Mouse (Mus musculus): ENCODE results near the gene Phactr3. TPM values are rescaled to one million over a fixed set of nuclear protein-coding genes. Genes with fewer than 3 reads are reported as not detected.

The Phactr3 gene
- polyA plus RNA-seq, 1 experiment from 2014 or later: not detected

DNA sequence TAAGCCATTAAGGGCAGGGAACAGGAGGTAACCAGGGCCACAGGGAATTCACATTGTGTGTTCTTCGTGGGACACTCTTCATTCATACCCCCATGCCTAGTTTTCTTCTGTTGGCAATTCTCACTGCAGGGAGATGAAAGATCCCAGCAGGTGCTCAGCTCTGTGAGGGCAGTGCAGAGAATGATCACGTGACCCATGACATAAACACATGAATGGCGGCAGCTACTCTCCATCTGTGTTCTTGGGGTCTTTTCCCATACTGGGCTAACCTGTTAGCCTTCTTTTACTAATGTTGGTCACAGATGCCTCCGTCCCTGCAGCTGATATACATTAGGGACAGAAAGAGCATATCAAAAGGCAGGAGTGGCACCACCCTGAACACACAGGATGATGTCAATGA is 16.9 kb downstream of the Phactr3 start:
- in situ Hi-C loops (cut with MboI; ENCODE audit: low pct_unique_long_range_greater_than_20kb): no loop called here
- ChIA-PET CTCF (no interaction called here), POLR2A (no interaction called here)
- TF ChIP-seq CTCF (IDR thresholded peaks at IDR 0.05): no peak
- DNase-seq (ENCODE audit: low read depth, low spot score) (no peak), ATAC-seq (no peak)
- H3K27me3 ChIP-seq: peaks cover 7% of the 10 kb centered on the region

DNA sequence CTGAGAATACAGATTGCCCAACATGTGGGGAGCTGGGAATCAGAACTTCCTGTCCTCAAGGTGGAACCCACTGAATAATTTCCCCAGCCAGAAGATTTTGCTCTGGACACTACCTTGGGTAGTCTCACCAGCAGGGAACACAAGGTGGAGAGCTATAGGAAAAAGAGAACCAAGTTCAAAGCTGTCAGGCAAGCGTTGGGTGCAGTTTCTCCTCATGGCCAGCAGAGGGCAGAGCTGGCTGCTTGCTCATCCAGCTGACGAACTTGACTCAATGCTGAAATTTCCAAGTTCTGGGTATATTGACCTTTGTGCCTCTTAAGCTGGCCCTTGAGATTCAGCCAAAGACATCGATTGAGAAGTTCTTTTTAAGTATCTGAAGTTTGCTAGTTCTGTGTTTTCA is 18.7 kb downstream of the Phactr3 start:
- ChIA-PET CTCF (interaction anchor here (1.0 to 1.8 kb wide), 6 partner anchors 11 to 201 kb away, joined by 3 to 6 read pairs (median 4); no protein-coding TSS in a partner anchor), POLR2A (no interaction called here)
- DNase-seq (ENCODE audit: low read depth, low spot score) (no peak), ATAC-seq (no peak)
- in situ Hi-C loops (cut with MboI; ENCODE audit: low pct_unique_long_range_greater_than_20kb): no loop called here
- H3K27me3 ChIP-seq: peaks cover 13% of the 10 kb centered on the region
- peak; percentile 84 for TF ChIP-seq CTCF (IDR thresholded peaks at IDR 0.05)

- ChIA-PET CTCF (no interaction called here), POLR2A (no interaction called here)
- peaks cover 22% of the 10 kb centered on the region for H3K27me3 ChIP-seq
- no peak for ATAC-seq
- DNase-seq (ENCODE audit: low read depth, low spot score): no peak
- TF ChIP-seq CTCF (IDR thresholded peaks at IDR 0.05): no peak
- in situ Hi-C loops (cut with MboI; ENCODE audit: low pct_unique_long_range_greater_than_20kb): no loop called here
These were observed 22.7 kb downstream of the Phactr3 start for GRCm38 (mm10) chr2:178141489-178141922.

- in situ Hi-C loops (cut with MboI; ENCODE audit: low pct_unique_long_range_greater_than_20kb): no loop called here
- H3K27me3 ChIP-seq: peaks cover 22% of the 10 kb centered on the region
- no peak for DNase-seq (ENCODE audit: low read depth, low spot score)
- POLR2A ChIA-PET: no interaction called here
- ATAC-seq: no peak
- CTCF ChIA-PET: interaction anchor here (1.2 kb wide), 1 partner anchor 15 kb away, joined by 3 read pairs; no protein-coding TSS in a partner anchor
- no peak for TF ChIP-seq CTCF (IDR thresholded peaks at IDR 0.05)
These were observed 23.7 kb downstream of the Phactr3 start for GRCm38 (mm10) chr2:178142291-178143023.

DNA sequence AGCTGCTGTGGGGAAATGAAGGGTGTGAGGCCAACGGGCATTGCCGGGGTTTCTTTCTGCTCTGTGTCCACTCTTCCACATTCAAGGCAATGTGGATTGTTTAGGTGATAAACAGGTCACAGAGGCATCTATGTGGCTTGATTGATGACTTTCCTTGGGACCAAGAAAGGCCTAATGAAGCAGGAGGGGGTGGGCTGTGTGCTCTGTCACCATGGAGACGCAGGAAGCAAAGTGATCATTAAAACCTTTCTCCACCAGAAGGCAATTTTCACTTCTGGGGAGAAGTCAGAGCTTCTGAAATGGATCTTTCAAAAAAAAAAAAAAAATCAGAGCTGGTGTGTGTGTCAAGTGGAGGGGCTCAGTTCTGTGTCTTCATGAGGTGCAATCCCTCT is 24.2 kb downstream of the Phactr3 start:
- POLR2A ChIA-PET: no interaction called here
- TF ChIP-seq CTCF (IDR thresholded peaks at IDR 0.05): no peak
- in situ Hi-C loops (cut with MboI; ENCODE audit: low pct_unique_long_range_greater_than_20kb): no loop called here
- ATAC-seq (no peak), DNase-seq (ENCODE audit: low read depth, low spot score) (no peak)
- peaks cover 22% of the 10 kb centered on the region for H3K27me3 ChIP-seq
- CTCF ChIA-PET: interaction anchor here (1.2 kb wide), 1 partner anchor 15 kb away, joined by 3 read pairs; no protein-coding TSS in a partner anchor

GRCm38 (mm10) chr2:178143898-178144297 is 25.1 kb downstream of the Phactr3 start:
- no peak for ATAC-seq
- in situ Hi-C loops (cut with MboI; ENCODE audit: low pct_unique_long_range_greater_than_20kb): no loop called here
- ChIA-PET CTCF (interaction anchor here (1.2 kb wide), 1 partner anchor 14 kb away, joined by 3 read pairs; no protein-coding TSS in a partner anchor), POLR2A (no interaction called here)
- DNase-seq (ENCODE audit: low read depth, low spot score): no peak
- peaks cover 22% of the 10 kb centered on the region for H3K27me3 ChIP-seq
- TF ChIP-seq CTCF (IDR thresholded peaks at IDR 0.05): no peak

GRCm38 (mm10) chr2:178149312-178149711 is 30.5 kb downstream of the Phactr3 start:
- ATAC-seq: no peak
- no peak for TF ChIP-seq CTCF (IDR thresholded peaks at IDR 0.05)
- no peak for DNase-seq (ENCODE audit: low read depth, low spot score)
- POLR2A ChIA-PET: no interaction called here
- in situ Hi-C loops (cut with MboI; ENCODE audit: low pct_unique_long_range_greater_than_20kb): no loop called here
- no peaks in the 10 kb centered on the region for H3K27me3 ChIP-seq
- CTCF ChIA-PET: interaction anchor here (1.4 kb wide), 1 partner anchor 11 kb away, joined by 6 read pairs; no protein-coding TSS in a partner anchor

DNA sequence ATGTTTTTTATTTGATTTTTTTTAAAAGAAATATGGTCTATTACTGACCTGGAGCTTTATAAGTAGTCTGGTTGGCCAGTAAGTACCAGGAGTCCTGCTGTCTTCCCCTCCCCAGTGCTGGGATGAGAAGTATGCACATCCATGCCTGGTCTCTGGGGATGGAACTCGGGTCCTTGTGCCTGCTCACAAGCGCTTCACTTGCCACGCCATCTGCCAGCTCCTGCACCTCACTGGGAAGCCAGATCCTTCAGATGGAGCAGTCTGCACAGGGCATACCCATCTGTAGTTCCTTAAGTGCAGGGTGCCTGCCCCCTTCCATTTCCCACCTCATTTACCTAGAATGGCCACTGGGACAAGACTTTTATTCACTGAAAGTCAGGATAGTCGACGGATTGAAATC is 31.9 kb downstream of the Phactr3 start:
- CTCF ChIA-PET: no interaction called here
- in situ Hi-C loops (cut with MboI; ENCODE audit: low pct_unique_long_range_greater_than_20kb): no loop called here
- no peak for ATAC-seq
- H3K27me3 ChIP-seq: no peaks in the 10 kb centered on the region
- DNase-seq (ENCODE audit: low read depth, low spot score): no peak
- TF ChIP-seq CTCF (IDR thresholded peaks at IDR 0.05): no peak
- POLR2A ChIA-PET: no interaction called here

DNA sequence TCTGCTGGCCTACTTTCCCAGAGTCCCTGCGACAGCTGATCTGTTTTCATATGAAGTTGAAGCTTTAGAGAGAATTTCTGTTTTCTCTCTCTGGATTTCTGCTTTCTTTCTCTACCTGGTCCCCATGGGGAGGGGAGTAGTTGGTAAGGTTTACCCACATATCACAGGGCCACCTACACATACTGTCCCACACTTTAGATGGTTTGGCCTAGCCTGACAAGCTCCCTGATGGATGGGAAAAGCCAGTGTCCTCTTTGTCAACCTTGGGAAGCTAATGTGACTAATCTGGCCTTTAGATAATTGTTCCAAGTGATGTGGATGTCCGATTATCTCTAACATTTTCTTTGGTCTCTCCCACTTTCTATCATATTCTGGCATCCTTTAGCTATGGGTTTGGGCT is 34.8 kb downstream of the Phactr3 start:
- ATAC-seq: no peak
- no peak for TF ChIP-seq CTCF (IDR thresholded peaks at IDR 0.05)
- in situ Hi-C loops (cut with MboI; ENCODE audit: low pct_unique_long_range_greater_than_20kb): no loop called here
- no peaks in the 10 kb centered on the region for H3K27me3 ChIP-seq
- CTCF ChIA-PET: no interaction called here
- no peak for DNase-seq (ENCODE audit: low read depth, low spot score)
- POLR2A ChIA-PET: no interaction called here

GRCm38 (mm10) chr2:178154129-178154528 is 35.4 kb downstream of the Phactr3 start:
- ATAC-seq (no peak), DNase-seq (ENCODE audit: low read depth, low spot score) (no peak)
- no peak for TF ChIP-seq CTCF (IDR thresholded peaks at IDR 0.05)
- in situ Hi-C loops (cut with MboI; ENCODE audit: low pct_unique_long_range_greater_than_20kb): no loop called here
- H3K27me3 ChIP-seq: no peaks in the 10 kb centered on the region
- ChIA-PET POLR2A (no interaction called here), CTCF (no interaction called here)

DNA sequence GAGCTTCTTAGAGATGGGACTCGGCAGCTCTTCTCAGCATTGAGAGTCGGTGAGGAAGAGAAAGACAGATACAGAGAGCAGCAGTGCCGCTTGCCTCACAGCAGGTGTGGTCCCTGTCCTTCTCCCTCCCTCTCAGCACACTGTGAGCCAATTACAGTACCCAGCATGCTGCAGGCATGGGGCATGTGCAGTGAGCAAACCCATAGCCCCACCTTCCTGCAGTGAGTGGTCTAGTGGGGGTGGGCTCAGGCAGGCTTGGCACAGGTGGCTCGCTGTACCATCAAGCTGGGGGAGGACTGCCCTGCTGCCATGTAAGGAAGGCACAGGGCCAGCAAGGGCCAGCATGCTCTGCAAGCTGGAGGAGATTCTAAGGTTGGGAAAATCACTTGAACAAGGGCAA is 35.8 kb downstream of the Phactr3 start:
- no peaks in the 10 kb centered on the region for H3K27me3 ChIP-seq
- DNase-seq (ENCODE audit: low read depth, low spot score) (no peak), ATAC-seq (no peak)
- in situ Hi-C loops (cut with MboI; ENCODE audit: low pct_unique_long_range_greater_than_20kb): no loop called here
- POLR2A ChIA-PET: no interaction called here
- CTCF ChIA-PET: no interaction called here
- no peak for TF ChIP-seq CTCF (IDR thresholded peaks at IDR 0.05)

All from Patski (cell line).